Mouse (Mus musculus) adrenal gland, postnatal 4 days (tissue): ENCODE measurements around the gene 4930522H14Rik. TPM values are rescaled to one million over a fixed set of nuclear protein-coding genes. Genes with fewer than 3 reads are reported as not detected.
A peak's percentile ranks its signal among the peaks of the same experiment; 100 is the strongest.

Experiments used
- DNase-seq, 2 experiments: peaks; one replicate each; pipeline ENCODE4 v3.0.0; 2021 to 2022; ENCODE audit warnings: low spot score in 2 of 2, mixed read lengths in 2 of 2
- long read RNA-seq, 2 experiments: library from polyadenylated mRNA; stranded (forward); transcript quantifications; one replicate each; pipeline ENCODE4 v2.0.0; 2021
- total RNA-seq, 2 experiments: library from RNA; stranded (reverse); gene quantifications; 2 replicates each; pipeline ENCODE4 v1.2.3; 2021

The 4930522H14Rik gene
- total RNA-seq, result not detected
- long read RNA-seq, experiment 1, result 0 reads
- long read RNA-seq, experiment 2, result 0 reads

DNA sequence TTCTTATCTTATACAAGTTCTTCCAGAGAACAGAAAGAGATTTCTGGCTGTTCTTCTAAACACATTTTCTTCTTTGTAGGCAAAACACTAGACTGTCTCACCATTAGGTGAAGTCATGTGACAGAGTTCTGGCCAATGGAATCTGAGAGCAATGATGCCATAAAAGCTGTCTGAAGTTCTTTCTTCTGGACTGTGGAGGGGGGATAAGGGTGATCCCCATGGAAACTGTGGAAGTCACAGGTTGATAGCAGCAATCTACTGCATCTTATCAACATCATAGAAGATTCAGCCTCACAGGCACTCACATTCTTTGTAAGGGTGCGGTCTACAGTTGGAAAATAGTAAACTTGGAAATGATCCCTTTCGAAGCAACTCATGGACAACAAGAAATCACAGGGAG lies at the start of gene 4930522H14Rik:
TSS of gene 4930522H14Rik (minus strand) at position 187 of the 400 bp plus-strand sequence.
- DNase-seq, result no peak

DNA sequence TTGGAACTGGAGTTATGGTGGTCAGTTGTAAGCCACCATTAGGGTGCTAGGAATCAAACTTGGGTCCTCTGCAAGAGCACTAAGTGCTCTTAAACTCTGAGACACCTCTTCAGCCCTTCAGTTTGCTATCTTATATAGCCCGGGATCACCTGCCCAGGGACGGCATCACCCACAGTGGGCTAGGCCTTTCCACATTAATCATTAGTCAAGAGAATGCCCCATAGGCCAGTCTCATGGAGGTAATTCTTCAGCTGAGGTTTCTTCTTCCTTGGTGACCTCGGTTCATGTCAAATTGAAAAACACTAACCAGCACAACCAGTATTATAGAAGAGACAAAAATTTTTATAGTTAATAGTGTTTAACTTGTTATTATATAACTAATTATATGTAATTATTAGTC lies 47.3 kb upstream of the 4930522H14Rik start:
- no peak for DNase-seq

DNA sequence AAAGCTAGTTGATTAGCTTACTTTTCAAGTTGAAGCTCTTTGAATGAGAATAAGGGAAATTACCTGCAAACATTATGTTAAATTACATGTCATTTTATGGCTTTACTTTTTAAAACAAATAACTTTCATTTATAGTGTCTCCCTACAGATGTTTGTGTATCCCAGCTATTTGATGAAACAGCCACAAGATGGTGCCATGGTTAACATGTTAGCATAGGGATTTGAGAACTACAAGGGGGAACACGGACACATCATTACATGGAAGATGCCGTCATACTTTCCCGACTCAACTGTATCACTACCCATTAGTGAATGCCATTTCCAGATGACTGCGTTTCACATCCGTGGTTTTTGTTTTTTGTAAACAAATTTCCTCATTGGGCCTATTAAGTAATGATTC lies 45.8 kb upstream of the 4930522H14Rik start:
- DNase-seq, result no peak

DNA sequence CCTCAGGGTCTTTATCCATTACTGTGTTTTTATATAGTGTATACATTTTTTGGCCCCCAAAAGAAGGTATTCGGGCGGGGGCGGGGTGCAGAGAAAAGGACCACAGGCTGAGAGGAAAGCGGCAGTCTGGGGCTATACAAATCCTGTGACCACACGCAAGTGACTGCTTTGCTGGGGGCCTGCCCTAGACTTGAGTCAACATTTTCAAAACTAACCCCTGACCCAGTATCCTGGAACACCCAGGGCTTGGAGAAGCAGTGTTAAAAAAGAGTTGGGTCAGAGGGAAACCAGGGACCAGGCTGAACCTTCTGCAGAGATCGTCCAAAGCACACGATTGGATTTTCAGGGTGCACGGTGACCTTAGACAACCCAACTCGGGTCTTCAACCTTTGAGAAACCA lies 43.7 kb upstream of the 4930522H14Rik start:
- no peak for DNase-seq

DNA sequence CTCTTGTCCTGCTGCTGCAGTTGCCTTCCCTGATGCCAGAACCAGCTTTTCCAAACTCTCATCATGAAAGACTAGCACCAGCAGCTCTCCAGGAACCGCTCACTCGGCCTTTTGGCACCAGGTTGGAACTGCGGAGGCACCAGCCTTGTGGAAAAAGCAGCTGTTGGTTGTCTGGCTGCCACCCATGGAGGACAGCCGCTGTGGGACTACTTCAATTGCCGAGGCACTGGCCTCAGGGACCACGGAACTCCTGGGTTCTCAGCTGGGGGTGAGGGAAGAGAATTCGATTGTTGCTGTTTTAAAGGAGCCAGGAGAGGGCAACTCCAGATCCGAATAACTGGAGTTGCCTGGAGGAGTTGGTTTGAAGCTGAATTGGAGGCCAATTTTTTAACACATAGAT lies 43.2 kb upstream of the 4930522H14Rik start:
- DNase-seq, result no peak

DNA sequence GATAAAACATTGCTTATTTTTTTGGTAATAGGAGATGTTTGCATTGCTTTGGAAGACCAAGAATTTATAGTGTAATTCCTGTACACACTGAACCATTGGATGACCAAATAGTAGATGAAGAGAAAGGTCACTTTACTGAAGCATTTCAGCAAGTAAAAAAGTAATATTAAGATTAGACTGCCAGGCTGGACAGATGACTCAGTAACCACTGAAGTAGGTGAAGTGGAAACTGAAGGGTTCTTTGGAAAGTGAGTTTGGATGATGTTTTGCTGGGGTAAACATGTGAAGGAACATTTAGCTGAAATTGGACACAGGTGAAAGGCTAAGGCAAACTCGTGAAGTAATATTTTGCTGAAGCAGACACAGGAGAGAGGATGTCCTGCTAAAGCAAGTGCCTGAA lies 41.5 kb upstream of the 4930522H14Rik start:
- DNase-seq, result no peak

DNA sequence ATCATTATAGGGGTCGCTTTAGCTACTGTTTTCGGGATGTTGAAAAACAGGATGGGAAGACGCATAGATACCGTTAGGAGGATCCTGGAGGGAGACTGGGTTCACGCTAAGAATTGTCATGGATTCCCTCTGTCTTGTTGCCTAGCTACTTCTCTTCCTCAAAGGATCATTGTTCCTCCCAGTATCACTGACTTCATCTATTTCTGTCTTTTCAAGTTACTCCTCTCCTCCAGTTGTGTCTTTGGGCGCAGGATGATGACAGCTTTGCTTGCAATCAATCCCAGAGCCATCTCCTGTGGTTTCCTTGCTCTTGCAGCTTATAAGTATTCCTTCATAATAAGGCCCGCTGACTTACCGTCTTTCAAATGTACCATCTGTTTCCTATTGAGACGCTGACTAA lies 38.3 kb upstream of the 4930522H14Rik start:
- no peak for DNase-seq

DNA sequence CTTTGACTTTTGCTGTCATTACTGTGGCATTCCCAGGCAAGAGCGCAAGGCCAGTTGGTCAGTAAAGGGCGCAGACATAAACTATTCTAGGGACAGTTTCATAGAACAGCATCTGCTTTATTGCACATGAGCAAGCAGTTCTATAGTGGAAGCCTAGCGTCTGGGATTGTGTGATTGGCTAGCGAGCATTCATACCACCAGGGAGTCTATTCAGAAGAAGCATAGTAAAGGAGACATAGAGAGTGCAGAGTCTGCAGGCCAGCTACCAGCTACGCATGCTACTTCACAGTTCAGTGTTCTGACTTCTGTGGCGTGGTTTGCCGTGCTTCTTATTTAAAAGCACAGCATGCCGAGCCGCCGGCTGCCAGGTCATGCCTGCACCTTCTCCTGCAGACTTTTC lies 37.9 kb upstream of the 4930522H14Rik start:
- no peak for DNase-seq

DNA sequence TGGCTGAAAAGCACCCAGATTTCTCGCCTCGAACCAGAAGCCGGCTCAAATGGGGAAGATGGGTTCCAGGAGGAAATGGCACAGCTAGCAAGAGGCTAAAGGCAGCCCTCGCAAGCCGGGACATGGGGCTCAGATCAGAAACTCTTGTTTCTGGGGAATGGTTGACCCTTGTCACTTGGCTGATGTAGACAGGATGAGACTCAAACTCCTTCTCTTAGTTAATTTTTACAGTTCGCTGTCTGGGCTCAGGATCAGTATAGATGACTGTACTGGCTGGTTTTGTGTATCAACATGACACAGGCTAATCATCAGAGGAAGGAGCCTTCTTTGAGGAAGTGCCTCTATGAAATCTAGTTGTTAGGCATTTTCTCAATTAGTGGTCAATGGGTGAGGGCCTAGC lies 33.6 kb upstream of the 4930522H14Rik start:
- DNase-seq, result no peak

DNA sequence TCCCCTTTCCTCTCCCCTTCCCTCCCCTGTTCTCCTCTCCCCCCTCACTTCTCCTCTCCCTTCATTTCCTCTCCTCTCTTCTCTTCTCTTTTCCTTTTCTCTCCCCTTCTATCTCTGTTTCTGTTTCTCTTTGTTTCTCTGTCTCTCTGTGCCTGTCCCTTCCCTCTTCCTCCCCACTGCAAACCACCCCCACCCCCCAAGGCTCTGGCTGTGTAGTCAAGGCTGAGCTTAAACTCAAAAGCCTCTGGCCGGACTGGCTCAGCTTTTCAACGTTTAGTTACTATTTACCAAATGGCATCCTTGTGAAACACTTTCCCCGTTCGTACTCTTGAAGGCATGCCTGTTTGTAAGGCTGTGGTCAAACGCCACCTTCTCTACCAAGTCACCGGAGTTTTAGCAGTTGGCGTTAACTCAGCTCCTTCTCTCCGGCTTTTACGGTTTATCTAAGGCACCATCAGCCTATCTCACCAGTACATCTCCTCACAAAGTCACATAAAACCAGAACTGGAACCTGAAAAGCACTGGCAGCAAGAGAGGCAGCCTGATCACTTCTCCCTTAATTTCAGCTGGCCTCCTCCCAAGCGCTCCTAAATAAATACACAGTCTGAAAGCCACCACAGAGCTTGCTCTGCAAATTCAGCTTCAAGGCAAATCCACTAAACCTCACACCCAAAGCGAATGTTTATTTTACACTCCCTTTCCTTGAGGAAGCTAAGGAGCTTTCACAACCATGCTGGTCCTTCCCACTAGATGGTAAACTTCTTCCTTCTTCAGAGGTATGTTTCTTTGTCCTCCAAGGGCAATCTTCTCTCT lies 19.4 kb upstream of the 4930522H14Rik start:
- no peak for DNase-seq

DNA sequence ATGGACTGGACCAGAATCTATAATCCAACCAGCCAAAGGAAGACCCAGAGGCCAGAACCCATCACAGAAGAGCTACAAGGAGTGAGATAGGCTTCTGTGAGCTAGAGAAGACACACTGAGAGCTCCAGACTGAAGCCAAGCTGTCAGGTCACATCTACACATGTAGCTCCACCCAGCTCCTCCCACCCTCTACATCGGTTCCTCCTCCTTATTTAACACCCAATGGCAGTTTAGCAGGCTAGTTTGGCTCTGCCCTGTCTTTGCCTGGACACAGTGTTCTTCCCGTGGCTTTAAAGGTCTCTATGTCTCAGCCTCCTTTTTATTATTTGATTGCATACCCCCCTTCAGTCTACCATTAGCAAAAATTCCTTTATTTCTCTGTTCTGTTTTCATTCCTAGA lies 16.2 kb upstream of the 4930522H14Rik start:
- DNase-seq, result no peak

DNA sequence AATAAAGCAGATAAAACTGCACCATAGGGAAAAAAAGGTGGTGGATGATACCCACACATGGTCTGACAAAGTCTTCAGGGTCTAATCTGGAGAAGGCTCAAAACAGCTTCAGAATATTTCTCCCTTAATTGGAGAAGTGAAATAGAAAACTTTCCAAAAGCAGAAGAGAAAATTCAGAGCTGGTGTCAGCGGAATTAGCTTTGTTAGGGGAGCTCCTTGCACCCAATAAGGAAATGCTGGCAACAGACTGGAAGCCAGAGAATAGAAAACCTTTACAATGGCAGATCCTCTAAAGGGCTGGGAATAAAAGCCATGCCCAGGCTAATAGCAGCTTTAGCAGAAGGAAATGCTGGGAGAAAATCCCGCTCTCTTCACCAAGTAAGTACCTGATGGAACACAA lies 15.4 kb upstream of the 4930522H14Rik start:
- no peak for DNase-seq

DNA sequence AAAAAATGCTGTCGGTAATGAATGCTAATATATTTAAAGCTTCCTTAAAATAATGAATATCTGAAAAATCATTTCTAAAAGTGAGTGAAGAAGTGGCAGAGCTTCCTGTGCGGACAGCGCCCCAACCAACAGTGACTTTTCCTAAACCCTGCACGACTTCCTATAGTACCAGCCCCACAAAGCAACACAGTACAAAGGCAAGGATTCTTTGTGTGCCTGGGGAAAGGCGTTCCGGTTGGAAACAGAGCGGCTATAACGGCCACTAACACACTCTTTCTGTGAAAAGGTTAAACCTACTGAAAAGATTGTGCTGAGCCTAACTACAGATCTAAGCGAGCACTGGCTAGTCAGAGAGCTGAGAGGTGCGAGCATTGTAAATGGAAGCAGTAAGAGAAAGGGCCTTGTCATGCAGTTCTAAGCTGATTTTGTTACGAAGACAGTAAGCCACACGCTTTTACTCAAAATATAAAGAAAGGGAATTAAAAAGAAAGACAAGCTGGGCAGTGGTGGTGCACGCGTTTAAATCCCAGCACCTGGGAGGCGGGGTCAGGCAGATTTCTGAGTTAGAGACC lies 766 bp downstream of the 4930522H14Rik start:
- no peak for DNase-seq

DNA sequence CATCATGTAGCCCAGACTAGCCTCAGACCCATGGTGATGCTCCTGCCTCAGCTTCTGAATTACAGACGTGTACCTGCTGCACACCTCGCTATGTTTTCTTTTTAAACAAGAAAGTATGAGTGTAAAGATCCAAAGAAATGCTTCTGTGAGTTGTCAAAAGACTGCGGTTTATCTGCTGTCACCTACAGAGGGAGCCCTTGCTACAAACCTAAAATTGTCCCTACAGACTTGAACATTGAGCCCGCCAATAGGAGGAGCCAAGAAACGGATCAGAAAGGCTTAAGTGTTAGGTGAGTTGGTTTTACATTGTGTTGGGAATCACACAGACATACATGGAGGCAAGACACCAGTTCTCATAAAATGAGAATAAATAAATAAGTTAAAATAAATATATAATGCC lies 26.2 kb downstream of the 4930522H14Rik start:
- peak in 1 of 2 experiments; percentile 18 for DNase-seq

DNA sequence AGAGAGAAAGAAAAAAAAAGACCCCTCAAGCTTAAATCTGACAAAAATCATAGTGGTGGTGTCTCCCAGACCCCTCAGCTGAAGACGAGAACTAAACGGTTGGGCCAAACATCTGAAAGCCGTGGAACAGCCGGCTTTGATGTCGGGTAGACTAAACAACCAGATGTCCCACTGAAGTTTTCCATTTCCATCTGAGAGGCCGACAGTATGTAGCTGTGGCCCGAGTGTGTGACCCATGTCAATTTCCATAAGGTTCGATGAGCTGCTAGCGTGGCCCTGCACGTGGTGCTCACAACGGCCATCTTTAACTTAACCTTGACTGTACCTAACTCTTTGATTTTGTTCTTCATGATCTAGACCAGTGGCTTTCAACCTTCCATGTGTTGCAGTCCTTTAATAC lies 32.6 kb downstream of the 4930522H14Rik start:
- DNase-seq, result no peak

DNA sequence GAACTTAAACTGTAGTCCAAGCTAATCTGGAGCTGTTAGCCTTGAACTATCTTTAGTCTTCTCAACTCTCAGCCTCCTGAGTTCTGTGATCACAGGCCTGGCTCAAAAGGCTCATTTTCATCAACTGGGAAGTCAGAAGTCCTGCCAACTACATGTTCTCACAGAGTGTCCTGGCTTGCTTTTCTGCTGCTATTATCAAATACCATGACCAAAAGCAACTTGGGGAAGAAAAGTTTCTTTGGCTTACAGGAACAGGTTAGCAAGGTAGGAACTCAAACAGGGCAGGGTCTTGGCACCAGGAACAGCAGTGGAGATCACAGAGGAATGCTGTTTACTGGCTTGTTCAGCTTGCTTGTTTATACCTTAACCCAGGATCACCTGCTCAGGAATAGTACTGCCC lies 37.5 kb downstream of the 4930522H14Rik start:
- DNase-seq, result no peak

DNA sequence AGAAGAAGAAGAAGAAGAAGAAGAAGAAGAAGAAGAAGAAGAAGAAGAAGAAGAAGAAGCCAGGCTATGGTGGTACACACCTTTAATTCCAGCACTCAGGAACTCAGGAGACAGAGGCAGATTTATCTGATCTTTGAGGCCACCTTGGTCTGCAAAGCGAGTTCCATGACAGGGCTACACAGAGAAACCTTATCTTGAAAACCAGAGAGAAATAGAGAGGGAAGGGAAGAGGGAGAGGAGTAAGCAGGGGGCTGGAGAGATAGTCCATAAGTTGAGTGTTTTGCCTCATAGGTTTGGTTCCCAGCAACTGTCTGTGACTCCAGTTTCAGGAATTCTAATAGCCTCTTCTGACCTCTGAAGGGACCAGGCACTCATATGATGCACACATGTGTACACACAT lies 42.3 kb downstream of the 4930522H14Rik start:
- DNase-seq, result no peak

DNA sequence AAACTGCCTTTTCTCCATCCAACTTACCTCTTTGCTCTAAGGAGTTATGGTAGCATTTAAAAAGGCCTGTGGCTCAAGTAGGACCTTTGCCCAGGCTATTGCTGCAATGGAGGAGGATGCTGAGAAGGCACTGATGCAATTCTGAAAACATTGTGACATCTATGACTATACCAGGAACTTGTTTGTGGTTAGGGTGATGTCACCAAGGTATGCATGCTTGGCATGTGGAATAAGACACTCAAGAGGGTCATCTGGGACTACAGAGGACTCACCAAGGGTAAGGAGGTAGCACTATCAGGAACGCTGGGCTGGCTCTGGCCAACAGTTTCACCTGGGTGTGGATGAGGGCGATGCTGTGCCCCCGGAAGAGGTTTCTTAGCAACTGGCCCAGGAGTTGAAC lies 46.5 kb downstream of the 4930522H14Rik start, which contains the start of gene Rnf11:
TSS of gene Rnf11 (minus strand) at position 108 of the 400 bp plus-strand sequence.
- no peak for DNase-seq

DNA sequence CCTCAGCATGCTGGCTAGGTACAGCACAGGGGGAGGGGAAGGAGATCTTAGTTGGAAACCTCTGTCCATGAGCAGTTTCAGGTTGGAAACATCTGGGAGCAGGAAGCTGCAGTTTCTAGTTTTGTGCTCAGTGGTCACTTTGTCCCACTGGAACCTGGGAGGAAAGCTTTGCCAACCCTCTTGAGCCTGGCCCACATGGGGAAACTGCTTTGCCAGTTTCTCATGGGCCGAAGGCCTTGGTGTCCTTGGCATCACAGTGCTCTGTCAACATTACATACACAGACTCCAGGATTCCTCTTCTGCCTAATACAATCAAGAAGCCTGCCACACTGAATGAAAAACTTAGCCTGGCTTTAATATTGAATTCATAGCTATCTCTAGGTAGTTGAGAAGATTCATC lies 48.4 kb downstream of the 4930522H14Rik start:
- no peak for DNase-seq

DNA sequence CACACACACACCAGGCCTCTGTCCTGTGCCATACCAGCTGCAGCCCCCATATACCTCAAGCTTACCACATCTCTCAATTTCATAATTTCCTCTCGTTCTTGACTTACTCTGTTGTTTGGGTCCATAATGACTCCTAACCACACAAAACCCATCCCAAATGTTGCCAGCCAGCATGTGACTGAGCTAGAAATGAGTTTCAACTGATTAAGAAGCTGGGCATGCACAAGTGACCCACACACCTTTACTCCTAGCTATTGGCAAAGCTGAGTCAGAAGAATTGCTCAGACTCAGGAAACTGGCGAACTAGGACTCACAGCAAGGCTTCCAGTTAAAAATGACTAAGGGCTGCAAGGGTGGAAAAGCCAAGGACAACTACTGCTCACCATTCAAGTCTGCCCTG lies 49.7 kb downstream of the 4930522H14Rik start:
- no peak for DNase-seq

DNA sequence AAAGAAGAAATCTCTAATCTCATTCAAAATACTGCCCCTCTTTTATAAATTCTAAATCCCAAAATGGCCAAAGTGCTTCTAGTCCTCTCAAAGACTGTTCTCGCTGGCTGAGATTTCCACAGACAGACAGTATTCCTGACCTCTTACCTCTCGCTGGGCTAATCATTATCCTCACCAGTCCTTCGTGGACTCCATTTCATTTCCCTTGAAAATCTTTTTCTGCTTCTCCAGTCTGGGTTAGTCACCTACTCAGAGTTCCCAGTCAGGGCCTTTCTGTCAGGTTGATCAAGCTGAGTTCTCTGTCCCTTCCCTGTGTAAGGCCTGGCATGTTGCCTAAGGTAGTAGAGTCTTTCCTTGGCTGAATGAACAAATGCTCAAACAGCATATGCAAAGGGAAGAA lies 53.6 kb downstream of the 4930522H14Rik start:
- DNase-seq, result no peak

DNA sequence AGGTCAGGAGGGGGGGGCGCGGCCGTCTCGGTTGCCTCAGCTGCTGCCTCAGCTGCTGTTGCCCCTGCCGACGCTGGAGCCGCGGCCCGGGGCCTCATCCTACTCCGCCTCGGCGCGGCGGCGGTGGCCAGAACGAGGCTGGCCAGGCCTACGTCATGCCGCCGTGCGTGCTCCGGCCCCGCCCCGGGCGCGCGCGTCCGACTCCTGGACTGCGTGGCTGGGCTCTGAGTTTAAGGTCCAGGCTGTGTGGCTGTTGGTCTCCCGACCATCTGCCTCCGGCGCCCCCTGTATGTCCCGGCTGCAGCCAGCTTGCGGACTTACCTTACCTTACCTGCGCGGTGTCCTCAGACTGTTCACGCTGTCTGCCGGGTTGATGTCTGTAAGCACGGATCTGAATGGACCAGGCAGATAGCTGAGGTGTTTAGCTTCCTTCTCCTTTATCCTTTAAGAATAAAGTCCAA lies 54.5 kb downstream of the 4930522H14Rik start:
- peak; percentile 74 to 80 for DNase-seq
